Mouse (Mus musculus): ENCODE data around the gene Cd47. TPM values are rescaled to one million over a fixed set of nuclear protein-coding genes. Genes with fewer than 3 reads are reported as not detected.
A peak's percentile ranks its signal among the peaks of the same experiment; 100 is the strongest.

Gene Cd47
- polyA plus RNA-seq, 1 experiment from 2014 or later: 71.6 TPM

- H3K4me3 ChIP-seq: no peak overlapping the region
- no peaks in the 10 kb centered on the region; the same call in 1 of the 2 replicates for H3K36me3 ChIP-seq
- H3K27ac ChIP-seq (replicated peaks): no peak overlapping the region
- no peaks in the 10 kb centered on the region for H3K27me3 ChIP-seq
- H3K9ac ChIP-seq (replicated peaks): no peak overlapping the region
- H3K4me2 ChIP-seq (replicated peaks): no peak overlapping the region
- ATAC-seq (ENCODE audit: low FRiP score, low read depth): peak; percentile 43; the same call in 1 of the 2 replicates
- 43% methylated on average over 5 of the region's 5 CpGs for WGBS
- no peaks in the 10 kb centered on the region for H3K4me1 ChIP-seq
- no peaks in the 10 kb centered on the region for H3K9me3 ChIP-seq
Observed at GRCm38 (mm10) chr16:49906066-49906465, 105.7 kb downstream of the Cd47 start.

DNA sequence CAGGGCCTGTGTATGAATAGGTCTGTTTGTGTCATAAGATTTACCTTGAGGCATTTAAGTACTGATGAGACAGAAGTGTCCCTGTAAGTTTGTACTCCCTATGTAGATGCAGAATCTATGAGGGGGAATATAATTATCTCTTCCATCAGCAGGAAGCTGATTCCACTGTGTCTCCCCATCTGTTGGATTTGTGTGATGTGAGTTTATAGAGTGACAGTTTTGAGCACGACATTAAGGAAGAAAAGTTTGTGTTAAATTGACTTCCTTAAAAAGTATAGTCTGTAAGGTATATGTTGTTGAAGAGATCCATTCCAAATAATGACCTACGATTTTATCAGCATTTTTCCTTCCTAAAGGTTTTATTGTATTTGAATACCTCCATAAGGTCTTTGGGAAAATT is 106.6 kb downstream of the Cd47 start:
- Histone ChIP-seq H3K4me3 (no peak overlapping the region), H3K27me3 (no peaks in the 10 kb centered on the region), H3K9ac (replicated peaks) (no peak overlapping the region), H3K4me2 (replicated peaks) (no peak overlapping the region), H3K4me1 (no peaks in the 10 kb centered on the region), H3K36me3 (no peaks in the 10 kb centered on the region), H3K9me3 (no peaks in the 10 kb centered on the region), H3K27ac (replicated peaks) (no peak overlapping the region)
- ATAC-seq (ENCODE audit: low FRiP score, low read depth): no peak
- 90% methylated on average over 2 of the region's 2 CpGs for WGBS

GRCm38 (mm10) chr16:49907356-49907755 is 107.0 kb downstream of the Cd47 start:
- peak; percentile 73 for ATAC-seq (ENCODE audit: low FRiP score, low read depth)
- H3K4me2 ChIP-seq (replicated peaks): no peak overlapping the region
- WGBS: 31% methylated on average over 4 of the region's 4 CpGs

GRCm38 (mm10) chr16:49909536-49909935 is 109.2 kb downstream of the Cd47 start:
- Histone ChIP-seq H3K9ac (replicated peaks) (no peak overlapping the region), H3K9me3 (no peaks in the 10 kb centered on the region), H3K27me3 (no peaks in the 10 kb centered on the region), H3K4me2 (replicated peaks) (no peak overlapping the region), H3K4me3 (no peak overlapping the region), H3K4me1 (no peaks in the 10 kb centered on the region), H3K27ac (replicated peaks) (no peak overlapping the region), H3K36me3 (no peaks in the 10 kb centered on the region)
- 75% methylated on average over 8 of the region's 8 CpGs for WGBS
- ATAC-seq (ENCODE audit: low FRiP score, low read depth): no peak

More at GRCm38 (mm10) chr16:49907356-49907755, 107.0 kb downstream of the Cd47 start:
- H3K9me3 ChIP-seq: no peaks in the 10 kb centered on the region
- no peak overlapping the region for H3K27ac ChIP-seq (replicated peaks)
- H3K4me3 ChIP-seq: no peak overlapping the region
- no peaks in the 10 kb centered on the region for H3K36me3 ChIP-seq
- no peak overlapping the region for H3K9ac ChIP-seq (replicated peaks)
- no peaks in the 10 kb centered on the region for H3K27me3 ChIP-seq
- no peaks in the 10 kb centered on the region for H3K4me1 ChIP-seq

GRCm38 (mm10) chr16:49914094-49914493 is 113.8 kb downstream of the Cd47 start:
- Histone ChIP-seq H3K4me3 (no peak overlapping the region), H3K27ac (replicated peaks) (no peak overlapping the region), H3K4me2 (replicated peaks) (no peak overlapping the region), H3K9ac (replicated peaks) (no peak overlapping the region), H3K36me3 (no peaks in the 10 kb centered on the region), H3K4me1 (no peaks in the 10 kb centered on the region), H3K9me3 (no peaks in the 10 kb centered on the region), H3K27me3 (no peaks in the 10 kb centered on the region)
- no peak for ATAC-seq (ENCODE audit: low FRiP score, low read depth)
- WGBS: 94% methylated on average over 2 of the region's 2 CpGs

DNA sequence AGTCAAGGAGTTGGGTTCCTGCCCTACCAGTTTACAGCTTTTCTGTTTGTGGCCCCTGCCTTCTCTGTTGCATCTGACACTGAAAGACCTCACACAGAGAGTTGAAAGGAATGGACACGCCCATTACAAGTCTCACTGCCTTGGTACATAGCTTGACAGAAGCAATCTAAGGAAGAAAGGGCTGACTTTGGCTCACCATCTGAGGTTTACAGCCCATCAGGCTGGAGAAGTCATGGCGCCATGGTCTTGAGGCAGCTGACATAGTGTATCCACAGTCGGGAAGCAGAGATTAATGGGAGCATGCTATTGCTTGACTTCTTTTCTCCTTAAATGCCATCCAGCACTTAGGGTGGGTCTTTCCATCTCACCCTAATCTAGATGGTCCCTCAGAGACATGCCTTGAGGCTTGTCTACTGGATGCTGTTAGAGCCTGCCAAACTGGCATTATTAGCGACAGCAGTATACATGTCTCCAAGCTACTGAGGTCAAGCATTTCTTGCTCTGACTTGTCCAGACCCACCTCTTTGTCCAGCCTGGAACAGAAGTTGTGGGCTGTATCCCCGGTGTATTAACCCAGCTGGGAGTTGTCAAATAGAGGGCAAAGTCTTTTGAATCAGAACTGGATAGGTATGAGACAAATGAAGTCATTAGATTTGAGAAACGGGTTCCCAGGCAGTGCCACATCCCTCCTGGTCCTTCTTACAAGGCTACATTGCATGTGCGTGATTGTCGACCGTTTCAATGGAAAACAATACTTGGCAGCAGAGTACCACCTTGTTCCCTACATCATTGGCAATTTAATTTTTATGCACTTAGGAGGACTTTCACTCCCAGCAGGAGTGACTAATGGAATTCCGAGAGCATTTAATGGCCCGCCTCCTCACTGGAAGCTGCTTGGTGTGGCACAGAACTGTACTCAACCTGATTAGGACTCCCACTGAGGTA is 115.5 kb downstream of the Cd47 start:
- Histone ChIP-seq H3K27ac (replicated peaks) (no peak overlapping the region), H3K4me2 (replicated peaks) (no peak overlapping the region), H3K4me3 (no peak overlapping the region), H3K27me3 (no peaks in the 10 kb centered on the region), H3K36me3 (no peaks in the 10 kb centered on the region), H3K9me3 (no peaks in the 10 kb centered on the region), H3K9ac (replicated peaks) (no peak overlapping the region), H3K4me1 (no peaks in the 10 kb centered on the region)
- ATAC-seq (ENCODE audit: low FRiP score, low read depth): no peak
- WGBS: 90% methylated on average over 11 of the region's 11 CpGs

DNA sequence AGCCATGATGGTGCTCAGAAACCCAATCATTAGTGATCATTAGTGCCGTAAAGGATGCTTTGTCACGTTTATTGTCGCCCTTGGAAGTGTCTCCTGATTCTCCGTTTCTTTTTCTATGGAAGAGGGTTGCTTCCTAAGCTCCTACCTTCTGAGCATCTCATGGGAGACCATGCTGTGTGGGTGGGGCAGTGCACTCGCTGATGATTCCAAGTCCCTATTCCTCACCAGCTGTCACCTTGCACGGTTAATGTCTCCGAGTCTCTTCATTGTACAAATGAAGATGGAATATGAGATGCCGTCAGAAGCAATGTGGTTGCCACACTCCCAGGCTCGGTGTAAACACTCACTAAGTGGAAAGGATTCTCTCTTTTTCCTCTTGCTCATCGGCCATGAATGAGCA is 119.9 kb downstream of the Cd47 start:
- Histone ChIP-seq H3K27me3 (no peaks in the 10 kb centered on the region), H3K4me1 (no peaks in the 10 kb centered on the region), H3K4me2 (replicated peaks) (no peak overlapping the region), H3K4me3 (no peak overlapping the region), H3K9me3 (no peaks in the 10 kb centered on the region), H3K36me3 (no peaks in the 10 kb centered on the region), H3K27ac (replicated peaks) (no peak overlapping the region), H3K9ac (replicated peaks) (no peak overlapping the region)
- no peak for ATAC-seq (ENCODE audit: low FRiP score, low read depth)
- 93% methylated on average over 10 of the region's 10 CpGs for WGBS

- Histone ChIP-seq H3K9me3 (no peaks in the 10 kb centered on the region), H3K27ac (replicated peaks) (no peak overlapping the region), H3K27me3 (no peaks in the 10 kb centered on the region), H3K4me2 (replicated peaks) (no peak overlapping the region), H3K36me3 (no peaks in the 10 kb centered on the region), H3K9ac (replicated peaks) (no peak overlapping the region), H3K4me1 (no peaks in the 10 kb centered on the region), H3K4me3 (no peak overlapping the region)
- no peak for ATAC-seq (ENCODE audit: low FRiP score, low read depth)
- 94% methylated on average over 6 of the region's 6 CpGs for WGBS
Observed at GRCm38 (mm10) chr16:49921677-49922076, 121.3 kb downstream of the Cd47 start.

DNA sequence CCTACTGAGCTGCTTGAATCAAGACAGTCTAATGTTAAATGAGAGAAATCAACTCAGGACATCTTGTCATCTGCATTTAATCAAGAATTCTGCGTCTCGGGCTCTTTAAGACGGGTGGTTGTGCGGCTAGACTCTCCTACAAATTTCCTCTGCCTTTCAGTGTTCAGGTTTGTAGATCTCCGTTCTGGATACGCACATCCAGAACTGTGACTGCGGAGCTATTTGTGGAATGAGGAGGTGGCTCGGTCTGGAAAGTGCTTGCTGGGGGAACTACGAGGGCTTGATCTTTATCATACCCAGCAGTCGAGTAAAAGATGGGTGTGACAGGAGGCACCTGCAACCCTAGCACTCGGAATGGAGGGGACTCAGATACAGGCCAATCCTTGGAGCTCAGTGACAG is 121.8 kb downstream of the Cd47 start:
- Histone ChIP-seq H3K36me3 (no peaks in the 10 kb centered on the region), H3K9me3 (no peaks in the 10 kb centered on the region), H3K4me3 (no peak overlapping the region), H3K27me3 (no peaks in the 10 kb centered on the region), H3K4me2 (replicated peaks) (no peak overlapping the region), H3K27ac (replicated peaks) (no peak overlapping the region), H3K9ac (replicated peaks) (no peak overlapping the region), H3K4me1 (no peaks in the 10 kb centered on the region)
- ATAC-seq (ENCODE audit: low FRiP score, low read depth): no peak
- 93% methylated on average over 11 of the region's 11 CpGs for WGBS

- H3K4me3 ChIP-seq: no peak overlapping the region
- WGBS: 72% methylated on average over 9 of the region's 9 CpGs
- no peaks in the 10 kb centered on the region for H3K36me3 ChIP-seq
- no peak overlapping the region for H3K9ac ChIP-seq (replicated peaks)
- no peaks in the 10 kb centered on the region for H3K4me1 ChIP-seq
- H3K27ac ChIP-seq (replicated peaks): no peak overlapping the region
- H3K9me3 ChIP-seq: no peaks in the 10 kb centered on the region
- no peak for ATAC-seq (ENCODE audit: low FRiP score, low read depth)
- no peak overlapping the region for H3K4me2 ChIP-seq (replicated peaks)
- no peaks in the 10 kb centered on the region for H3K27me3 ChIP-seq
Observed at GRCm38 (mm10) chr16:49923720-49924119, 123.4 kb downstream of the Cd47 start.

GRCm38 (mm10) chr16:49924941-49925340 is 124.6 kb downstream of the Cd47 start:
- ATAC-seq (ENCODE audit: low FRiP score, low read depth): no peak

DNA sequence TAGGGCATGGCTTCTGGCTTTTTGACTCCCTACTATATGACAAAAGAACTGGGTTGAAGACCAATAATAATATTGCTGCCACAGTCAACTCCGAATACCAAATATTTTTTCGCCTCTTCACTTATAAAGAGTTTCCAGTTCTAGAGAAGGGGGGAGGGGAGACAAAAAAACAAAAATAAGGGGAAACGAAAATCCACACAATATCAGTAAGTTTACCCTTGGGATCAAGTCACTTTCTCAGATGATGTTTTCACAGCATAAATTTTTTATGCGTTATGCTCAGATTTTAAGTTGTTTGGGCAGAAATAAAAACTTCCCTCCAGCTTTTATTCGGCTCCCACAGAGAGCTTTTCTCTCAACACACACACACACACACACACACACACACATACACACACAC is 132.9 kb downstream of the Cd47 start:
- 82% methylated on average over 5 of the region's 5 CpGs for WGBS
- Histone ChIP-seq H3K4me1 (peaks cover 13% of the 10 kb centered on the region; the same call in 1 of the 2 replicates), H3K9ac (replicated peaks) (no peak overlapping the region), H3K4me3 (no peak overlapping the region), H3K36me3 (no peaks in the 10 kb centered on the region), H3K4me2 (replicated peaks) (no peak overlapping the region), H3K9me3 (no peaks in the 10 kb centered on the region), H3K27me3 (no peaks in the 10 kb centered on the region), H3K27ac (replicated peaks) (no peak overlapping the region)
- ATAC-seq (ENCODE audit: low FRiP score, low read depth): no peak

More at GRCm38 (mm10) chr16:49924941-49925340, 124.6 kb downstream of the Cd47 start:
- no peak overlapping the region for H3K27ac ChIP-seq (replicated peaks)
- H3K4me3 ChIP-seq: no peak overlapping the region
- H3K9me3 ChIP-seq: no peaks in the 10 kb centered on the region
- H3K9ac ChIP-seq (replicated peaks): no peak overlapping the region
- WGBS: 67% methylated on average over 1 of the region's 1 CpGs
- H3K27me3 ChIP-seq: no peaks in the 10 kb centered on the region
- H3K4me1 ChIP-seq: no peaks in the 10 kb centered on the region
- no peaks in the 10 kb centered on the region for H3K36me3 ChIP-seq
- no peak overlapping the region for H3K4me2 ChIP-seq (replicated peaks)

Data from midbrain, embryonic 12.5 days (tissue).